Mouse (Mus musculus) MN1 (cell line): Measurements from ENCODE around the gene Csnk1d.
A peak's percentile ranks its signal among the peaks of the same experiment; 100 is the strongest.

Experiments used
- DNase-seq: peaks from one replicate; pipeline ENCODE4 v3.0.0-alpha.2; 2016; ENCODE audit warnings: low spot score

The Csnk1d gene

DNA sequence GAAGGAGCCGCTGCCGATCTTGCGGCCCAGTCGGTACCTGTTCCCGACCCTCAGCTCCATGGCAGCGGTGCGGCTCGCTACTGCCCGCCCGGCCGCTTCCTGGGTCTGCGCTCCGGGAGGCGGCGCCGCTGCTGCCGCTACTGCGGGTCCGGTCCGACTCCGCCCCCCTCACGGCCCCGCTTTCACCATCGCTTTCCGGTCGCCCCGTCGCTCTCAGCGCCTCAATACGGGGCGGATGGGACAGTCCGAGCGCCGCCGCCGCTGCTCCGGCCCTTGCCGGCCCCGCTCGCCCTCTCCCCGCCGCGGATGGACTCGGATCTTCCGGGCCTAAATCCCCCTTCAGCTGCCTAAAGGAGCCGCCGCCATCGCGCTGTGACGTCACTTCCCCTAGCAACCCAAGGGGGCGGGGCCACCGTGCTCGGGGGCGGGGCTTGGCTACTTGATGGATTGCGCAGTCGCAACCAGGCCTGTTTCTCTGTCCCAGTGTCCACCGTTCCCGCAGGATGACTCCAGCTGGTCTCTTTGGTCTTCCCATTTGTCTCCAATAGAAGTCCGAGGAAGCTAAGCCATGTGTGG is at the start of gene Csnk1d:
Csnk1d (minus strand) TSS at position 380 of the 576 bp plus-strand sequence.
- peak; percentile 99 for DNase-seq

DNA sequence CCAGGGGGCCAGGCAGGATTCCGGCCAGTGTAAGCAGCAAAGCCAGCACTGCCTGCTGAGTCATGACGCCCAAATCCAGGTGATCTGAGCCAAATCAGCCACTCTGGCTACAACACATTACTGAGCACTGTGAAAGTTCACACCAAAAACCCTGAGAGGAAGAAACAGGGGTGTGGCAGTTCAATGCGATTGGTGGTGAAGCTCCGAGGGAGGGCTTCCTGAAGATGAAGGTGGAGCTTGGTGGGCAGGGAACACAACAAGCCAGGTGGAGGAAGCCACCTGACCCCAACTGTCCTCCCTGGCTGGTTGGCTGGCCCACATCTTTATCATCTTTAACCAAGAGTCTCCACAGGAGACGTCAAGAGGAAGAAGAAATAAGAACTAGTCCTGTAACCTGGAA is 48.2 kb upstream of the Csnk1d start, which contains the start of gene Cd7:
Cd7 (minus strand) TSS at position 117 of the 400 bp plus-strand sequence.
- DNase-seq, result no peak

DNA sequence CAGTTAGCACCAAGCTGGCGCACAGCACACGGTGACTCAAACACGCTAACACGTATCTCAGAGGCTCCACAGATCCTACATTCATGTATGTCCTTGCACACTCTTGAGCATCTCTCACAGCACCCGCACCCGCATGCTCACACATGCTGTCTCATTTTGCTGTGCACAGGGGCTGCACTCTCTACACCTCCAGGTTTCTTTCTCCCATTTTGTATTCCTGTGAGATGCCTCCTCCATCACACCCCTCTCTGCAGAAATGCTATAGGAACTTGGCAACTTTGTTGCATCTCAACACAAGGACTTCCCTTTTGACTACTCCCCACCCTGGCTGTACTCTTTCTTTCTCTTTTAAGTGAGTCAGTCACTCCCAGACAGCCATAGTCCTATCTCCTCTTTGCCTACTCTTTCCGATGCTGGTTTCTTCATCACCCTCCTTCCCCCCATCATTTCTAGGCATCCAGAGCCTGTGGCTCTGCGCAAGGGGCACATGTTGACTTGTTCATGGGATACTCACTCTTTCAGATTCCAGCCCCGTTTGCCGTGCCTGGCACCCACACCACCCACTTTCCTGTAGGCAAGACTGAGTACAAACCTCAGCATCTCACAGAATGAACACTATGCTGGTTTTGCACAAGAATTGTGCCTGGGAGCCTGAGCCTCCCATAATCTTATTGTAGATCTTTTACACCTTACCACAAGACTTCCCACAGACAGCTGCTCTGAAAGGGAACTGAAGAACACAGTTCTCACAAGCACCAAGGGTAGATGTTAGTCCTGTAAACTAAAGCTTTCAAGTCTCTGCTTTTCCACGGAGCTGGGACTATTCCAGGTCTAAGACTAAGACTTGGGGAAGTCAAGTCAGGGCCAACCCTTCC is 47.5 kb upstream of the Csnk1d start:
- no peak for DNase-seq

DNA sequence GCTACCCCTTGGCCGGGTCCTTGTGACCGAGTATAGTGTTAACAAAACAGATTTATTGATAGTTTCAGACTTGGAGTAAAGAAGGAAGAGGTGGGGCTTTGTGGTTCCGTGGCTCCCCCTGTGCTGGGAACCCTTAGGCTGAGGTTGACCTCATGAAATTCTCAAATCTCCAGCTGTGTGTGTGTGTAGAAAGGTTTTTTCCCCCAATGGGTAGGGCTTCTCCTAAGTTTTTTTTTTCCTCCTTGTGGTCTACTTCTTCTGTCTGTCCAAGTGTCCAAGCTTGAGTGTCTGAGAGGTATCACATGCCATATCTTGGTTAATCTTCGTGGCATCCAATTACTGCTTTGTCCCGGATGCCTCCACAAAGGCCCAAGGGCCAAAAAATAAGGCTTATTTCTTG is 42.0 kb upstream of the Csnk1d start:
- no peak for DNase-seq

DNA sequence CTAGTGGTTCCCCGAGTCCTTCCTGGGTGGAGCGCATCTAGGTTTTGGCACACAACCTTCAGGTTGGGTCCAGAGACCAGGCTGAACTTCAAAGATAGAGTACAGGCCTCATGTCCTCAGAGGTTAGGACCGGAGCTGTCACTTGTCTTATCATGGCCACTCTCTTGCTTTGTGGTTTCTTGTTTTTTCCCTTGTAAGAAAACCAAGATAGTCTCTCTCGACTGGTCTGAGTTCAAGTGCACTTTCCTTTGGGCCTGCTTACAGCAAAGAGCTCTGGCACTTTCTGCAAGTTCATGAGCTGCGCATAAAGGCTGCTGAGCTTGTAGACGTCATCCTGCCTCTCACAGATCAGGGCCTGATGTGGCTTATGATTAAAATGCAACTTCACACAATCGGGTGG is 36.1 kb upstream of the Csnk1d start:
- no peak for DNase-seq

DNA sequence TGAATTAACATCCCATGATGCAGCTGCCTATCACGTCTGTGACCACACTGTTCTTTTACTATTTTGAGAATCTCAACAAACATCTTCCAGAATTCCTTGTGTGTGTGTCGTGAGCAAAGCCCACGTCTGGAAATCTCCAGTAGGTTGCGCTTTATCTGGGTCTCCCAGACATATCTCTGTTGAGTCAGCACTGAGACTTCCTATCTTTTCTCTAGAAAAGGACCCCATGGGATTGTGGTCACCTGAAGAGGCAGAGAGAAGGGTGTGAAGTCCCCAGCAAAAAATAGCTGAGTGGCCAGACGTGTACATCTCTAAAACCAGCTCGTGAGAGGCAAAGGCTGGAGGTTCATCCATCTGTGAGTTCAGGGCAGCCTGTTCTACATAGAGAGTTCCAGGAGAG is 33.0 kb upstream of the Csnk1d start:
- no peak for DNase-seq

DNA sequence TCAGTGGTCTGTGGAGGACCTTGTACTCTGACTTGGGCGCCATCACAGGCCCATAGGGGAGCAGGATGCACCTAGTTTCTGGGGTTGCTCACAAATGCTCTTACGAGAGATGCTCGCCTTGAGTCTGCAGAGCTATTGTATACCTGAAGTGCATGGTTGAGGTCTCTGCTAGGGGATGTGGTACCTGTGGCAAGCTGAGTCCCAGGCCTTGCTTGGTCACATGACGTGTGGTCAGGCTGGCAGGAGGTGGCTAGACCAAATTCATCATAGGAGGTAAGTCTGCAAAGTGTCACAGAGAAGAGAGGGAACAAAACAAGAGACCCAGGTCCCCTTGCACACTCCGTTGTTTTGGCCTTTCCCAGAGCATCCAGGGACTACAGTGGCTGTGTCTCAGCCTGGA is 28.4 kb upstream of the Csnk1d start:
- no peak for DNase-seq

DNA sequence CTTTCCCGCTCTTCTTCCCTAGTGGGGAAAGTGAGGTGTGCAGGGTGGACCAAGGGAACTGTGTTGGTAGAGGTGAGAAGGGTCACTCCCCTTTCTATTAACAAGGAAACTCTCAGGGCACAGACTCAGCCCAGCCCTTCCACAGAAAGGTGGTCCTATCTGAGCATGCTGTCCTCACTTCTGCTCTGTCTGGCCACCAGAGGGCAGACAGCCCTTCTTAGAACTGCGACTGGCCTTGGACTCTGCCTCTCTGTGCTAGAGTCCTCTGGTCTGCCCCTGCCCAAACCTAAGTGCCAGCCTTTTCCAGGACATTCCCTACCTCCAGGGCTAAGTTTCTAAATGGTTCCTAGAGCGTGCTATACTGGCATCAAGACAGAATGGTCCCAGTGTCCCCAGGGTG is 26.6 kb upstream of the Csnk1d start:
- peak; percentile 75 for DNase-seq

DNA sequence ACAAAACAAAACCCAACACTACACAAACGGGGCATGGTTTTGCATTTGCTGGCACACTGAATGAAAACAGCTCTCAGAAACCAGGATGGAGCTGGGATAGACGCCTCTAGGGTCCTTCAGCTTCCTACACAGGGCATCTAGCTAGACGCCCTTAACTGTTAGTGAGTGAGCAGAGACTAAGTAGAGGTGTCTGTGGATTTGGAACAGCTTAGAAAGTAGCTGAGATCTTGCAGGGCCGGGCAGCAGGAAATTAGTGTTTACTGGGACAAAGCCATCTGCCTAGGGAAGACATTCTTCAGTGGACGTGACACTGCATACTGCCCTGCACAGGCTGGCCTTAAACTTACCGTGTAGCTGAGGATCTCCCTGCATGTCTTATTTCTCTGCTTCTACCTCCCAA is 24.3 kb upstream of the Csnk1d start:
- DNase-seq, result peak; percentile 24

DNA sequence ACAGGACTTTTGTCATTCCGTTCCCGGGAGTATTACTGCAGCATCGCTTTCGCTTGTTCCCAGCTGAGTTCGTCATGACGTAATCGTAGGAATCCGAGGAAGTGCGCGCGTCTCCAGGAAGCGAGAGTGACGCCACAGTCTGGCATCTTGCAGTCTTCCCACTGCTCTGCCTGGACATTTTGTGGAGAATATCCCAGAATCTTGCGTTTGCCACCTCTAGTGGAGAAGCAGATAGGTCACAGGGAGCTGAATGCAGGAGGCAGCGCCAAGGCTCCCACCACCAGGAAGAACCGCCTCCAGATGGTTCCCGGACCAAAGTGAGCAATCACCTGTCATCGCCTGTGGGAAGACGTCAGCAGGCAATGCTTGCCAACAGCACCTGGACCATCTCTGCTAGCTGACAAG is 23.8 kb upstream of the Csnk1d start:
- peak; percentile 91 for DNase-seq

DNA sequence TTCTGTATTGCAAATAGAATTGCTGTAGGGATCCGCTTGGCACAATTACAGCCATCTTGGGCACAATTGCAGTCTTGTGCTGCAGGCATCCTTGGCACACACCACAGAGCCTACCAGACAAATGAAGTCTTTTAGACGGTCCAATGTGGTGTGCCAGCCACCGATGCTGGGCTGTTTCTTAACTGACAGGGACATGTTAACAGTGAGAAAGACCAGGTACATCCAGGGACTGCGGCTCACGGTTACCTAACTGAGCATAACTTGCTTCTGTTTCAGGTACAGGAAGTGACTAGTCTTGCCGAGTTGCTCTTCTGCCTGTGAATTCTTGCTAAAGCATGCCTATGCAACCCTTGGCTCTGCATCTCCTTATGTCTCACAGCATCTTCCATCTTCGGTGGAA is 22.5 kb upstream of the Csnk1d start:
- no peak for DNase-seq

DNA sequence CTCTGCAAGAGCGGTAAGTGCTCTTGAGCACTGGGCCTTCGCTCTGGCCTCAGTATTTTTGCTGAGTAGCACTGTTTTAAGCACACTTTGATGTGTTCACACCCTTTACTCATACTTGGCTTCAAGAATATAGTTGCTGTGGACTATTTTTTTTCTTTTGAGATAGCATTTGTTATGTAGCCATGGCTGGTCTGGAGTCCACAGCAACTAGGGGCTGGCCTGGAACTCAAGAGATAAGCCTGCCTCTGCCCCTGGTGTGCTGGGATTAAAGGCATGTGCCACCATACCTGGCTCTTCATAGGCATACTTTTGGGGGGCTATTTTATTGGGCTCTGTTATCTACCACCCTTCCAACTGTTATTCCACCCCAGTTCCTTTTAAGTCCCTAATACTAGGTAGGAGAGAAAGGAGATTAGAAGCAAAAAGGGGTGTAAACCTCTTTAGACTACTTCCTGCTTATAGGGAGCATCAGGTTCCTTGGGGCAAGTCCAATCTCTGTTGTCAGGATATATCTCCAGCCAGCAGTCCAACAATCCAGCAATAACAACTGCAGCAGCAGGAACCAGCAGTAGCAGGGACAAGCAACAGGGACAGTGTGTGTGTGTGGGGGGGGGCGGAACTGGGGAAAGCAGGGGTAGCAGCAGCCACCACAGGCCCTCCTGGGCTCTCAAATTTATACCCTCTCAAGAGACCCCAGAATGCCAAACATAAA is 19.1 kb upstream of the Csnk1d start:
- DNase-seq, result no peak

DNA sequence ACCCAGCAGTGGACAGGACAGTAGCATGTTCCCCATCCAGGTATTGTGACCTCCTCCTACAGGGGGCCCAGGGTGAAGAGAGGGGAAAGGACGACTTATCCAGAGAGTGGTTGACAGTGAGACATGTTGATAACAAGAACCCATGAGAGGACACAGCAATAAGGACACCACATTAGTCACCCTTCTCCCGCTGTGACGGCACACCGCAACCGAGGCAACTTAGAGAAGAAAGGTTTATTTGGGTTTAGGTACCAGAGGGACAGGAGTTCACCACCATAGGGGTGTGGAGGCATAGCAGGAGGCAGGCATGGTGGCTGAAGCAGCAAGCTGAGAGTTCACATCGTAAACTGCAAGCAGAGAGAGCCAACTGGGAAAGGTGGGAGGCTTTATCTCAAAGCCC is 15.1 kb upstream of the Csnk1d start:
- no peak for DNase-seq

DNA sequence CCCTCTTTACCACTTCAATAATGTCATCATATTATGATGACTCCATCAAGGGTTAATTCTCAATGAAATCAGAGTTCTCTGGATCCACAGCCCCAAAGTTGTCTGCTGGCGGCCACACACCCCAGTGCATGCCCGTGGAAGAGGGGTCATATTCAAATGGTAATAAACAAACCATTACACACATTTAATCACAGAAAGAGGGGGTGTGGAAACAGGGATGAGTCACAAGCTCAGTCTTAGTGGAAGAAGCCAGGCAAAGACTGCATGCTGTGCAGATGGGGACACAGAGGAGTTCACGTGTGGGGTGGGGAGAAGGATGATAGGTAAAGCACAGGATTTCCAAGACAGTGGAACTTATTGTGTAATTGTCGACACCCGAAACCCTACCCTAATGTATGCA is 13.2 kb upstream of the Csnk1d start:
- peak; percentile 32 for DNase-seq

DNA sequence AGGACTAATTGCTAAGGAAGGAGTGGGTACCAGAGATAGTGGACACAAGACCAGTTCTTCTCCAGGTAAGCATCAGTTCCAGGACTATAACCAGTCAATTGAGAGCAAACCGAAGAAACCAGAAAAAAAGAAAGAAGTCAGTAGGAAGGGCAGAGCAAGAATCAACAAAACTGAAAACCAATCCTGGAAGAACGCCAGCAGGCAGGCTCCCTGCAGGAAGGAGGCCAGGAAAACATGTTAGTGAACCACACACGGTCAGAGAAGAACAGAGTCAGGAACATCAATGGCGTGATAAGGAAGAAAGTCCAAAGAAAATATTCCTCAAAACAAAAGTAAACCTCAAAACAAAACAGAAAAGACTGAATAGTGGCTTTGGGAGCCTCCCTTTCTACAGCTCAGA is 10.8 kb upstream of the Csnk1d start:
- DNase-seq, result peak; percentile 44

DNA sequence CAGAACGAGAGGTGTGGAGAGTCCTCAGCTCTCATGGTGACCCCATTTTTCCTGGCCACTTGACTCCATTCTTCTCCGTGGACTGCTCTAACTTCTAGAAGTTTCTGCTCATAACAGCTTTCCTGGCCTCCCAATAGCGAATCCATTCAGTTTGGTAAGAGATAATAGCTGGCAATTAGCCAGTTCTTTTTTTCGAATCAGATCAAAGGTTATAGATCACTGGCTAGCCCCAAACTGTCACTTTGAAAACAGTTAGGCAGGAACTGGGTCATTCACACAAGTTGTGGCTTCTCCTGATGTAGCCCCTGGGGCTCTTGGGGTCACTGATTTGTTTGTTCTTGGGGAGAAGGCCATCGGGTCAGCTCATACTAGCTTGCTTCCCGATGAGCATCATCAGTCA is 3.6 kb upstream of the Csnk1d start:
- no peak for DNase-seq

DNA sequence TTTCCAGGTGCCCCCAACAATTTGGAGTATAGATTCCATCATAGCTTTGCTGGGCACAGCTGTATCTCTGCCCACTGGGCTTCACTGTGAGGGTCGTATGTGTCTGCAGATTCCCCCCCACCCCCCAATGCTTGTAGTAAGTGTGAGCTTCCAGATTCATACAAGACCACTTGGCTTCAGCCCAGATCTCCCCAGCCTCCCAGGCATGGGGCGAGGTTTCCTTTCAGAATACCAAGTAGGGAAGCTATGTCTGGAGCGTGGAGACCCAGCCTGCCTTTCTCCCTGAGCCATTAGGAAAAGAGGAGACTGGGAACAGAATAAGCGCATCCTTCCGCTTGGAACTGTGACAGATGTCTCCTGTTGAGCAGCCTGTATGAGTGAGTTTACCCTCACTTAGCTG is 2.5 kb upstream of the Csnk1d start:
- no peak for DNase-seq

DNA sequence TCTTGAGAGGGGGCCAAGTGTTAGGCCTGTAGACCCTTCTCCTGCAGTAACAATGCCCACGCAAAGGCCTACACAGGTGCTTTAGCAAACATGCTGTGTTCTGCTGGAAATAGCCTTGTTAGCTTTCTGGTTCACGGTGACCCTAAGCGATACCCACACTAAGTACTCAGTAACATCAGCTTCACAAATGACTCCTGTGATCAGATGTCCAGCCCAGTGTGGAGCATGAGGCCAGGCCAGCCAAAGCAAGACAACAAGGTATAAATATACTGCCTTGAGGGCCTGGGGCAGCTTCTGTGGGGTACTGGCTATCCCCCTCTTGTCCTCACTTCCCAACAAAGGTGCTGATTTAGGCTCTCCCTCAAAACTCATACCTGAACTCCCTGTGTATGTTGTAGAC is 1.9 kb upstream of the Csnk1d start:
- DNase-seq, result no peak

DNA sequence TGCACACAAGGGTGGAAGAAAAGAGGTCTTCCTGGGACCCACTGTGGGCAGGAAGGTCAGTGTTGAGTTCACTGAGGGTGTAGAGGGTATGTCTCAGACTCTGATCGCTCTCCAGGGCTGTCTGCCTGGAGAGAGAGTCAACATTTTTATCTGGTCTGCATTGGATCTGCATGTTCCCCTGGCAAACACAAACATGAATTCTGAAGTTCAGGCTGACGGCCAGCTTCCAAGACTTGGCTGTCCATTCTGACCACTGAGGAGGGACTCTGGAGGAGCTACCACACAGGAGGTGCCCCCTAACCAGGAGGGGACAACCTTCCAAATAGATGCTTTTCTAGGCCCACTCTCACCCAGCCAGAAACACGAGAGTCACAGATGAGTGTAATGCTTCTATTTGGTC is 661 bp upstream of the Csnk1d start:
- DNase-seq, result no peak

DNA sequence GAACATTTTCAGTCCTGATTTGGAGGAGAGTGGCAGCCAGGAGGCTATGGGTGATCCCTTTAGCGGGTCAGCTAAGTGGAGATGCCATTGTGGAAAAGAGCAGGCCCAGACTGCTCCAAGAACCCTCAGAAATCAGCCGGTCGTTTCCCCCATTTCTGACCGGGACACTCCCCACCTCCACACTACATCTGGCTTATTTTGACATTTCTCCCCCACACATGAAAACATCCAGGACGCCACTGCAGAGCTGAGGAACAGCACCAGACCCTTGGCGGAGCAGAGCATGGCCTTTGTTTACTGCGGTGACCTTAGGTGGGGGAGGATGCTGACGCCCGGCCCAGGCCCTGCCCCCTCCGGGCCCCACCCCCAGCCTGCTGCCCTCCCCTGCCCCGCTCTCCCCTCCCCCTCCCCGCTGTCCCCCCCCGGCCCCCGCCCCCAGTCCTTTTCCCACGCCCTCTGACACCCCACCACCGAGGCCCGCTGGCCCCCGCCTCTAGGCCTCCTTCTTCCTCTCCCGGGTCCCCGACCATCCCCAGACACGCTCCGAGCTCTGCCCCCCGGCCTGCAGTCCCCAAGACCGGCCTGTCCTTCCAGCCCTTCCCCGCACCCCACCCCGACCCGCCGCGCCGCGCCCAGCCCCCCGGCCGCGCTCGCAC is 876 bp downstream of the Csnk1d start:
- DNase-seq, result peak; percentile 72

DNA sequence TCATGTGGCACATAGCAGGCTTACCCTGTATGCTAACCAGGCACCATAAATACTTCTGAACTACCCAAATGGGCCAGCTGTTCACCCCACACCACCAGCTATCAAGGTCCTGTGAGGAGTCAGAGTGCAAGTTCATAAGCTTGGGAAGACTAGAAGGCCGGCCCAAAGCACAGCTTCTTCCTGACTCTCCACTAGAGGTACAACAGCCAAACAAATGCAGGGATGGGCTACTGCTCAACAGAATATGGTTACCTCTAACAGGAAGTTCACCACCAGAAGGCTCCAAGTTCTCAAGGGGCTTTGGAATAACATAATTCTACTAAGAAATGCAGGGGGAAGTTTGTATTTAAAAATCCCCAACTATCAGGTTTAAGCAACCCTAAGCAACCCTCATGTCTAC is 1.6 kb downstream of the Csnk1d start:
- peak; percentile 44 for DNase-seq

DNA sequence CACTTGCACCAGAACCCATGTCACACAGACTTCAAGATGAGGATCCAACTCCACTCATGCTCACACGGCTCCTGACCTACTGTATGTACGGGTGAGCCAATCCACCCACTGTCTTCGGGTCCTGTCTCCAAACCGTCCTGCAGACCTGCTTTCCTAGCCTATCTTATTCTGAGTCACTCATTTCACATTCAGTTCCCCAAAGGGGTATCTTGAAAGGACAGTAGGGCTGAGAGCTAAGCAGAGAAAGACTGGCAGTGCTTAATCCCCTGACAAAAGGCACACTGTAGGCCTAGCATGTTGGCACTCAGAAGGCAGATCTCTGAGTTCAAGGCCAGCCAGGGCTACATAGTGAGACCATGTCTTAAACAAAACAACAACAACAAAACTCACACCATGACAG is 2.7 kb downstream of the Csnk1d start:
- DNase-seq, result no peak

DNA sequence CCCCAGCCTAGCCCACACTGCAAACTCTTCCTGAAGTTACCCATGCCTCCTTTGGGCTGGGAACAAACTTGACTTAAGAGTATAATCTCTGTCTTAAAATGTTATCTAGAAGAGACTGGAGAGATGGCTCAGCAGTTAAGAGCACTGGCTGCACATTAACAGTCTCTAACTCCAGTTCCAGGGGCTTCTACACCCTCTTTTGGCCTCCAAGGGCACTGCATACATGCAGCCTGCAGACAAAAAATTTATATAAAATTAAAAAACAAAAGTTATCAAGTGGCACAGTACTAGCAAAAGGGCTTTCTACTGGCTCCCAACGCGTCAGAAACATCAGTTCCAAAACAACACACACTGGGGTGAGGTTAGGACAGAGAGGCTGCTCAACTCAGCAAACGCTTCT is 3.5 kb downstream of the Csnk1d start:
- DNase-seq, result no peak
